Mouse (Mus musculus) kidney, postnatal 25 days (tissue): ENCODE measurements around the gene Tagln2.

Experiments
- DNase-seq, 2 experiments: peaks; one replicate each; pipeline ENCODE4 v3.0.0; 2021; ENCODE audit warnings: mixed read lengths in 2 of 2

Tagln2 gene

DNA sequence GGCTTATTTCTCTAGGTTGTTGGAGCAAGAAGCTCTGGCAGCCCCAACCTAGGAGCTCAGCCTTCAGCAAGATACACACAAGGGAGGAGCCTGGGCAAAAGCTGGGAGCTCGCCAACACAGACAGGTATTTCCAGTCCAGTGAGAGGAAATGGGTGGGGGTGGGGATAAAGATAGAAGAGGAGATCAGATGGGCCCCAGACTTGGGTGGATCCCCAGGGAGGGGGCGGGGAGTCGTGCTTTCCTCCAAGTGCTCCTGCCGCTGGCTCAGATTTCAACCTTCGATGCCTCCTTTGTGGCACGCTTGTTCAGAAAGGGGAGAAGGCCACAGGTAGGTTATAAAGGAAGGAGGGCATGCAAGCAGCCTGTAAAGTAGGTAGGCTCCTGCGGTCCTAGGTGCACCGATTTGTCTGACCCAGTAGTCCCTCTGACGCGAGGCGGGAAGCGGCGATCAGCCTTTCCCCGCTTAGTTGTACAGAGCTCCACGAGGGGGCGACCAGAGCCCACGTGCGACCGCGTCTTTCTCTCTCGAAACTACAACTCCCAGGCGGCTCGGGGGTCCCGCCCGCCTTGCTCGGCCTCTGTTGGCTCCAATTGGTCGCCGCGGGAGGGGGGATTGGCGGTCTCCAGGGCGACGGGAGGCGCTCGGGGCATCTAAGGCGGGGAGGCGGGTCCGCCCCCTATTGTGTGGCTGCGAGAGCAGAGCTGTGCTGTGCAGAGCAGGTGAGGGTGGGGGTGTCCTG lies 18.1 kb upstream of the Tagln2 start, which contains the start of gene Igsf9:
TSS of gene Igsf9 (plus strand) at position 249 of the 741 bp plus-strand sequence.
- DNase-seq: peak; percentile 91 to 95

DNA sequence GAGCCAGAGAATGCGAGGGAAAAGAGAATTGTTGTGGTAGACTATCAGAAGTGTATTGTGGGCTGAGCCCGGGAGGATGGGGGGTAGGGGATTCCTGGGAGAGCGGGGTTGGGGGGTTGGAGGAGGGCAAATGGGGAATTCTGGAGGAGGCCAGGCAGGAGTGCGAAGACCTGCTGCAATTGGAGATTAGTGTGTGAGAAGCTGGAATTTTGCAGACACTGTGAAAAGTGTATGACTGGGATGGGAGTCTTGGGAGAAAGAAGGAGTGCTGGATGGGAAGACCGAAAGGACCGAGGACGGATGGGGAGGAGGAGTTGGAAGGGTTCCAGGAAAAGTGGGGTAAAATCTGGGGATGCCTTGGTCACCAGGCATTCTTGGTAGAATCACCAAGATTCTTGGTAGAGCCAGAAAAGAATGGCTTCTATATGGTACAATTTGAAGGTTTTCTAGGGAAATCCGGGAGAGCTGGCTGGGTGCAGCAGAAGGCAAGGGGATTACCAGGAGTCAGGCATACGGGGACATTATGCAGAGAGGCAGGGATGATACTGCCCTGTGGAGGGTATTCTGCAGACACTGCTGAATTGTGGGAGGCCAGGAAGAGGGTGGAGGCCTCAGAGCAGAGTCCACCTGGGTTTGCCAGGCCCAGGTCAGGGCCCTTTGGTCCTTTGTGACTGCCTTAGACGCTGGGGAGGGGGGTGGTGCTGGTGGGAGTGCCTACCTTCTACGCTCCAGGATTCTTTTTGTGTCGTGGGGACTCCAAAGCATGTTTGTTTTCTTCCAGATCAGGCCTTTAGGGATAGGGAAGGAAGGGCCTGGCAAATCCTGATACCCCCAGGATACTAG lies 17.1 kb upstream of the Tagln2 start:
- DNase-seq: peak; percentile 60 to 85

DNA sequence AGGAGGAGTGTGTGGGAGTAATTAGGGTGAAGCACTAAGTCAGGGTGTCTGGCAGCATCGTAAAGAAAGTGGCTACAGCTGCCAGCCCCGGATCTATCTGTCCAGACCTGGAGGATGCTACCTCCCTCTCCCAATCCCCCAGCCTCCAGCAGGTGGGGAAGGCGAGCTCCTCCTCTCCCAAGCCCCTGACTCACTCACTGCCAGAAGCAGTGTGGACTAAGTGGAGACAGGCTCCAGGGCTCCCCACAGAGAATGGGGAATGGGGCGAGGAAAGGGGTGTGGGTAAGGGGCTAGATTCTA lies 16.5 kb upstream of the Tagln2 start:
- DNase-seq: no peak

GRCm38 (mm10) chr1:172484236-172484635 lies 15.6 kb upstream of the Tagln2 start:
- peak in 1 of 2 experiments; percentile 23 for DNase-seq

DNA sequence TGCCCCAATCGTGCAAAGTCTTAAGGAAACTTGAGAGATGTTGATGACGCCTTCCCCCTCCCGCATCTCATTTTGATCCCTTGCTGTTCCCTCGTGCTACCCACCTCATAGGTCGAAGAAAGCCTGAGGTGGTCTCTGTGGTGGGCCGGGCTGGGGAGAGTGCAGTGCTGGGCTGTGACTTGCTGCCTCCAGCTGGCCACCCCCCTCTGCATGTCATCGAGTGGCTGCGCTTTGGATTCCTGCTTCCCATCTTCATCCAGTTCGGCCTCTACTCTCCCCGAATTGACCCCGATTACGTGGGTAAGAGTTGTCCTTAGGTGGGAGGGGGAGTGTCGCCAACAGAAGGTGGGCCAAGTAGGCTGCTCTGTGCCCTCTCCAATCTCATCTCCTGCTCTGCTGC lies 15.2 kb upstream of the Tagln2 start:
- peak in 1 of 2 experiments; percentile 15 for DNase-seq

- no peak for DNase-seq
These were observed 14.0 kb upstream of the Tagln2 start for GRCm38 (mm10) chr1:172485821-172486220.

DNA sequence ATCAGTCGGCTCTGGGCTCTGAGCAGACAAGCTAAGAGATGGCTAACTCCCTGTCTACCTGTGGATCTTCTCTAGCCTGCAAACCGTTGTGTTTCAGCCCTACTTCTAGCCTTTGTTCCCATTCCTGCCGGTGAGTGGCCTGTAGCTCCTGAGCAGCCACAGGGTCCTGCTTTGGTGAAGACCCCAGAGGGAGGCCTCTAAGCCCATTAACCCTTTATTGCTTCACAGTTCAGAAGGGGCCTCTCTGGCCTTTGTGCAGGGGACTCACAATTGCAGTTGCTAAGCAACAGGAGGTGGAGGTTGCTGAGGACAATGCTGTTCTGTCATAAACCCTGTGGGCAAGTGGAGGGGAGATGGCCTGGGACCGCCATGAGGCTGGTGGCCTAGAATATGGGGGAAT lies 13.6 kb upstream of the Tagln2 start:
- DNase-seq: no peak

GRCm38 (mm10) chr1:172486651-172487050 lies 13.2 kb upstream of the Tagln2 start:
- no peak for DNase-seq

GRCm38 (mm10) chr1:172487859-172488258 lies 12.0 kb upstream of the Tagln2 start:
- no peak for DNase-seq

DNA sequence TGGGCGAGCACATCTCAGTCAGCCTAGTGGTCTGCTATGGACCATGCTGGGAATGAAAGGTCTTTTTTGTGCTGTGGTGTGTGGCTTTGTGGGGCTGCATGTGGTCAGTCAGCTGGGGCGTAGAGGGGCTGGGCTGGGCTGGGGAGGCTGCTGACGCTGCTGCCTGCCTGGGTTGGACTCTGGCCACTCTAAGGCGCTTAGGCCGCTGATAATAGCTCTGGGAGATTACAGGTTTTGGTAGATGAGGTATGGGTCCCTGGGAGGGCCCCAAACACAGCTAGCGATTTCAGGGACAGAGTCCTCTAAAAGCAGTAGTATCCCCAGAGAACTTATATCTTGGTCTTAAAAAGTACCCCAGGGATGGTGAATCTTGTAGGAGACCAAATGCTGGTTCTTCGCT lies 11.0 kb upstream of the Tagln2 start:
- no peak for DNase-seq

DNA sequence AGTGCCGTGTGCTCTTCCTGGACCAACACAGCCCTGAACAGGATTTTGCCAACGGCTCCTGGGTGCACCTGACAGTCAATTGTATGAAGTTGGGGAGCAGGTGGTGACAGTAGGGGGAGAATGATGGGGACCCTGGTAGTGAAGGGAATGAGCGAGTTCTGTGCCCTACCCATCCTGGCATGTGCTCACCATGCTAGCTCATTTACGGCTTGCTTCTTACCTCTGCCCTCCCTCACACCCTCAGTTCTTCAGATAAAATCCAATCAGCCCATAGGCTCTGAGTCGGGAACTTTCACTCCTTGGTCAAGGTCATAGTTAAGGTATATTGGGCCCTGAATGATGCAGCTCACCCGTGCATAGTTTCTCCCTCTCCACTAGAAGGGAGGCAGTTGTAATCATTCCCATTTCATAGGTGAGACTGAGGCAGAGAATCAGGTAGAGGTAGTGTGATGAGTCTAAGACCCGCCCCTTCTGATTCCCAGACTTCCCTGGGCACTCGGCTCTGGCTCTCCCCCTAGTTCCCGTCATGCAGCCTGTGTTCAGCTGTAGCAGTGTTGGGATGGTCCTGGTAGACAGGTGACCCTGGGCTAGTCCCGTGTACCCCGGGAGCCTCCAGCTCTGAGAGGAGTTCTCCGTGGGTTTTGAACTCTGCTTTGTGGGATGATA lies 10.1 kb upstream of the Tagln2 start:
- no peak for DNase-seq

DNA sequence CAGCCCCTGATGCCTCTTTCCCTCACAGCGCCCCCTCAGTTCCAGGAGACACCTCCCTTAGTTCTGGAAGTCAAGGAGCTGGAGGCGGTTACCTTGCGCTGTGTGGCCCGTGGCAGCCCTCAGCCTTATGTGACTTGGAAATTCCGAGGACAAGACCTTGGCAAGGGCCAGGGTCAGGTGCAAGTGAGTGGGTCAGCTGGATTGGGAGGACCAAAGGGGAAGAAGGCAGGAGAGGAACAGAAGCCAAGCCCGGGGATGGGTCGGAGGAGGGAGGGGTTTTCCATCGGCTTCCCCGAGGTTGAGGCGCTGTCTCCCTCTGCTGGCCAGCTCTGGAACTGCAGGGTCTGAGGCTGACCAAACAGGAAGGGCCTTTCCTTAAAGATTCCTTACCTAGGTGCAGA lies 9.6 kb upstream of the Tagln2 start:
- peak; percentile 90 to 94 for DNase-seq

GRCm38 (mm10) chr1:172492047-172492446 lies 7.8 kb upstream of the Tagln2 start:
- peak; percentile 47 to 73 for DNase-seq

GRCm38 (mm10) chr1:172493516-172493915 lies 6.3 kb upstream of the Tagln2 start:
- no peak for DNase-seq

GRCm38 (mm10) chr1:172496030-172496429 lies 3.8 kb upstream of the Tagln2 start:
- DNase-seq: no peak

DNA sequence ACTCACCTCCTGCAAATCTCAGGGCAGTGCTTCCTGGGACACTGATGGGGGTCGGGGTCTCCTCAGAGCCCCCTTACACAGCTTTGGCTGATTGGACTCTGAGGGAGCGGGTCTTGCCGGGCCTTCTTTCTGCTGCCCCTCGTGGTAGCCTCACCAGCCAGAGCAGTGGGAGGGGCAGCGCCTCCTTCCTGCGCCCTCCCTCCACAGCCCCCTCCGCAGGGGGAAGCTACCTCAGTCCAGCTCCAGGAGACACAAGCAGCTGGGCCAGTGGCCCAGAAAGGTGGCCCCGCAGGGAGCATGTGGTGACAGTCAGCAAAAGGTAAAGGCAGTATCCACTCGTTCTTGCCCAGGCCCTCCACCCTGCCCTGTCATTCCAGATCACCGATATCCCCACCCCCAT lies 2.4 kb upstream of the Tagln2 start:
- DNase-seq: no peak

DNA sequence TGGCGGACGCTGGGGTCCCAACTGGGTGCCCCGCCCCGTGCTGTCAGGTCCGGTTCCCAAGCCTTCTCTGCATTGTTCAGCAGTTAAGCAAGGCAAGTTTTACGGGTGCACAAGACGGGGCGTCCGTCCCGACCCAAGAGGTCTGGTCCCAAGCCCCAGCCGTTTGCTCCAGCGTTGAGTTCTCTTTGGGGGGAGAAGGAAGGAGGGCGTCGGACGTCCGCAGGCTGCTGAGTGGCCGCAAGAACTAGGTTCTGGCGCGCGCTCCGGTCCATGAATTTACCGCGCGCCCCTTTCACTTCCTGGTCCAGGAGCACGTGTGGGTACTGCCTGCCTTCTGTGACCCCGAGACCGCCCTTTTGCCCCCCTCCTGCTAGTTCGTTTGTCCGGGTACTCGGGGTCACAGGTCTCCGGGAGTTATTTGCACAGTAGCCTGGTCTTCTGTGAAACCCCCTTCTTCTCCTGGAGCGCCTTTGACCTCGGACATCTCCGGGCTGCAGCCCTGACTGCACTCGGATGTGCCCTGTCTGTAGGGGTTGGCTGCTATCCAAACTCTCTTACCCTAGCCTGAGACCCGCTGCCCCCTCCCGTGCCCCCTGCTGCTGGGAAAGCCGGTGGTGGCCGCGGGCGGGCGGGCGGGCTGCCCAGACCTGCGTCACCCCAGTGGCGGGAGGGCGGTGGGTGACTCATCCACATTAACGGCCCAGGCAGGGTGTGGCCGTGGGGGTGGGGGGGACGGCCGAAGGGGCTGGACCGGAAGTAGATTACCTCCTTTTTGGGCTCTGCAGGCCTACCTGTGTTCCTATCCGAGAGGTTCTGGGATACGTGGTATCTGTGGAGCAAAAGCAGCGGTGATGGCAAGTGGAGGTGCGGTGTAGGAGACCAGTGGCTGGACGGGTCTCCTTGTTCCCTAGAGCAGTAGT lies 864 bp downstream of the Tagln2 start:
- peak; percentile 74 to 92 for DNase-seq

GRCm38 (mm10) chr1:172501371-172502144 lies 1.7 kb downstream of the Tagln2 start:
- peak; percentile 70 to 88 for DNase-seq

DNA sequence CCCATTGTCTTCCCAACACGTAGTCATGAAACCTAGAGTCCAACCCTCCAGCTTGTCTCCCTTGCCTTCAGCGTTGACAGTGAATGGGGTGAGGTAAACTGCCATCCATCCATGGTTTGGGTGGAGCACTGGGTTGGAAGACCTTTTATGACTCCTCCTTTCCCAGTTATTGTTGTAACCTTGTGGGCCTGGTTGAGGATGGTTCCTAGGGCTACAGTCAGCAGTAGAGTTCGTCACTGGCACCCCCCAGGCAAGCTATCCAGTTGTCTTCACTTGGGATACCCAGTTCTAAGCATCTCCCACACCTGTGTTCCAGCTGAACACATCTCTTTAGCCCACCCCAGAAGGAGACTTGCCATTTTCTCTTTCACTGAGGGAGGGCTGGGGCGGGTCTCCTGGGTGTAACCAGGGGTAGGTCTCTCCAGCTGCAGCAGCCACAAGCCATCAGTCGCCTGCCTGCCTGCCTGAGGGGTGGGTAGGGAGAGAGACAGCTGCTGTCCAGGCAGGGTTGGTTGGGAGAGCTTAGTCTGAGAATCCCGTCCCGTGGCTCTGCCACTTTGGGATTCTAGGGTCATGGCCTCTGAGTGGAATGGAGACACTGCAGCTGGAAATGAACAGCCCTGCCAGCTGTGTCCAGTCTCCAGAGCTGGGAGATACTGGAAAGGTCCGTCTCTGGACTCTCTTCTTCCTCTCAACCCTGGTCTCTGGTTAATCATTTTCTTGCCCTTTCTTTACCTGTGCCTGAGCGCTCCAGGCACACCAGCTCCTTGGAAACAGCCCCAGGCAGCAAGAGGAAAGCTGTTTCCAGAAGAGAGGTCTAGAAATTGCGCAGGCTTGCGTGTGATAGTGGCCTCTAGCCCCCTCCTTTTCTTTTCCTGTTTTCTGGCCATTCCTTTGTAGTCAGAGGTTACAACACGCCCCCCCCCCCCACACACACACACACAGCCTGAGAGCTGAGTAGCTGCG lies 2.6 kb downstream of the Tagln2 start:
- peak; percentile 47 to 83 for DNase-seq
